Mouse (Mus musculus) neural tube, embryonic 11.5 days (tissue): ENCODE measurements around the gene Pam. TPM values are rescaled to one million over a fixed set of nuclear protein-coding genes. Genes with fewer than 3 reads are reported as not detected.

Source experiments
- ATAC-seq: fragments of 200-750 bp; cut with Nextera tagmentation; 2 replicates; pipeline ENCODE4 v1.8.0; 2017; ENCODE audit warnings: moderate number of reproducible peaks, mild to moderate bottlenecking, moderate TSS enrichment, moderate library complexity; ENCODE audit not compliant: insufficient read depth, low FRiP score, low TSS enrichment
- DNase-seq: peaks from one replicate; pipeline ENCODE4 v3.0.0-alpha.2; 2015; ENCODE audit warnings: low spot score
- H3K27ac ChIP-seq: fragments of 300-500 bp; sonication (generic); 2 replicates; pipeline ENCODE4 v1.5.1; 2014; ENCODE audit warnings: low read depth, mild to moderate bottlenecking, low read length
- H3K27me3 ChIP-seq: fragments of 300-500 bp; sonication (generic); 2 replicates; pipeline ENCODE4 v1.6.1; 2014; ENCODE audit warnings: mild to moderate bottlenecking, low read length, mixed read lengths; ENCODE audit not compliant: control insufficient read depth, insufficient read depth
- H3K36me3 ChIP-seq: fragments of 300-500 bp; sonication (generic); 2 replicates; pipeline ENCODE4 v1.6.1; 2014; ENCODE audit warnings: mild to moderate bottlenecking, low read length, moderate library complexity, mixed read lengths; ENCODE audit not compliant: control insufficient read depth, insufficient read depth
- H3K4me1 ChIP-seq: fragments of 300-500 bp; sonication (generic); 2 replicates; pipeline ENCODE4 v1.6.1; 2014; ENCODE audit warnings: low read length, mixed read lengths; ENCODE audit not compliant: control insufficient read depth, insufficient read depth
- H3K4me2 ChIP-seq: fragments of 300-500 bp; sonication (generic); 2 replicates; pipeline ENCODE4 v1.6.1; 2014; ENCODE audit warnings: low read depth, mild to moderate bottlenecking, moderate library complexity
- H3K4me3 ChIP-seq: fragments of 300-500 bp; sonication (generic); 2 replicates; pipeline ENCODE4 v1.5.1; 2014; ENCODE audit warnings: low read depth, low read length
- H3K9ac ChIP-seq: fragments of 300-500 bp; sonication (generic); 2 replicates; pipeline ENCODE4 v1.6.1; 2014; ENCODE audit warnings: mild to moderate bottlenecking, low read length
- H3K9me3 ChIP-seq: fragments of 300-500 bp; sonication (generic); 2 replicates; pipeline ENCODE4 v1.6.1; 2016; ENCODE audit warnings: low read length; ENCODE audit not compliant: control insufficient read depth
- WGBS: fragments of 180-500 bp; shearing (Covaris S2); extraction: QIAGEN DNeasy Blood & Tissue Kit; methylation state at CpG from one replicate; pipeline ENCODE4 v1.1.7; 2014; 5-methylcytosine and 5-hydroxymethylcytosine counted together
- polyA plus RNA-seq: library from polyadenylated mRNA; unstranded; fragments of >200 nt; fragmentation: Nextera tagmentation; extraction: Ambion mirVana; gene quantifications from 2 replicates; pipeline ENCODE4 v1.2.1, GENCODE M21; 2014

The Pam gene
- polyA plus RNA-seq, 1 experiment from 2014 or later = 18.8 TPM

DNA sequence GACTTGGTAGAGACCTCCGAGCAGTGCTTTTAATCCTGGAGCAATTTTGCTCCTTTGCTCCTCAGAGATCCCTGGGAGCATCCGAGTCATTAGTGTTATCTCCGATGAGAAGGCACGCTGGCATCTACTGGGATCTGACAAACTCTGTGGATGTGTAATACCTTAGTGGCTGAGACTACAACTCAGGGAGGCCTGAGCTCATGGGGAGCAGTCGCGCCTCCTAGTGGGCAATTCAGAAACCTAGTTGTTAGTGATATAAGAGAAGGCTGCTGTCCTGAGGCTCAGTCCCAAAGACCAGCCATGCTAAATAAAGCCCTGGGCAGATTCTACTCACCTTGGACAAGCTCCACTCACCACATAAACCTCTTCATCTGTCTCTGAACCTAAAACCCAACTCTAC lies 23.4 kb downstream of the Pam start:
- Histone ChIP-seq H3K4me3 (no peak overlapping the region), H3K27ac (no peak overlapping the region), H3K9me3 (no peaks in the 10 kb centered on the region), H3K36me3 (no peaks in the 10 kb centered on the region), H3K27me3 (no peaks in the 10 kb centered on the region), H3K4me2 (no peak overlapping the region), H3K9ac (no peak overlapping the region), H3K4me1 (no peaks in the 10 kb centered on the region)
- 61% methylated on average over 6 of the region's 6 CpGs for WGBS
- ATAC-seq (peak; percentile 52; the same call in 1 of the 2 replicates), DNase-seq (peak; percentile 37)

GRCm38 (mm10) chr1:98071436-98071835 lies 24.0 kb downstream of the Pam start:
- Histone ChIP-seq H3K4me1 (no peaks in the 10 kb centered on the region), H3K27ac (no peak overlapping the region), H3K27me3 (no peaks in the 10 kb centered on the region), H3K9me3 (no peaks in the 10 kb centered on the region), H3K9ac (no peak overlapping the region), H3K4me2 (no peak overlapping the region), H3K4me3 (no peak overlapping the region), H3K36me3 (no peaks in the 10 kb centered on the region)
- DNase-seq (no peak), ATAC-seq (no peak)
- WGBS = 89% methylated on average over 9 of the region's 9 CpGs

GRCm38 (mm10) chr1:98070743-98071325 lies 24.6 kb downstream of the Pam start:
- DNase-seq = no peak
- no peak for ATAC-seq
- no peaks in the 10 kb centered on the region for H3K9me3 ChIP-seq
- no peak overlapping the region for H3K27ac ChIP-seq
- no peaks in the 10 kb centered on the region for H3K36me3 ChIP-seq
- WGBS = 75% methylated on average over 5 of the region's 5 CpGs
- no peak overlapping the region for H3K9ac ChIP-seq
- H3K4me3 ChIP-seq = no peak overlapping the region
- H3K27me3 ChIP-seq = no peaks in the 10 kb centered on the region
- H3K4me1 ChIP-seq = no peaks in the 10 kb centered on the region
- no peak overlapping the region for H3K4me2 ChIP-seq

DNA sequence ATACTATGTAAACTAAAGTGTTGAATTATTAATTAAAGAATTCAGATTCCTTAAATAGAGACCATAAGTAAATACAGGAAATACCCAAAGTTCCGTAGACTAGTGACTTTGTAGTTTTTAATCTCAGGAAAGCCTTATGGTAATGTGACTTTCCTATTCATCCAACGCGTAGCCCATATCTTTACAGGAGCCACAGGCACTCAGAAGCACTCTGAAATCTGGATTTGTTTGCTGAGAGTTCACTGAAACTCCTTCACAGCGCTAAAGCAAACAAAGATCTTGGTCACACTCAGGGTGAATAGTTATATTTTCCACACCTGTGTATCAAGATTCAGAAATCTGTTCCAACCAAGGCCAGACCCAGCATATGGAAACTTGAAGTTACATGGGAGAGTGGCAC lies 27.3 kb downstream of the Pam start:
- DNase-seq (no peak), ATAC-seq (no peak)
- Histone ChIP-seq H3K4me3 (no peak overlapping the region), H3K9me3 (no peaks in the 10 kb centered on the region), H3K36me3 (no peaks in the 10 kb centered on the region), H3K9ac (no peak overlapping the region), H3K4me1 (no peaks in the 10 kb centered on the region), H3K27ac (no peak overlapping the region), H3K4me2 (no peak overlapping the region), H3K27me3 (no peaks in the 10 kb centered on the region)
- 95% methylated on average over 4 of the region's 4 CpGs for WGBS

DNA sequence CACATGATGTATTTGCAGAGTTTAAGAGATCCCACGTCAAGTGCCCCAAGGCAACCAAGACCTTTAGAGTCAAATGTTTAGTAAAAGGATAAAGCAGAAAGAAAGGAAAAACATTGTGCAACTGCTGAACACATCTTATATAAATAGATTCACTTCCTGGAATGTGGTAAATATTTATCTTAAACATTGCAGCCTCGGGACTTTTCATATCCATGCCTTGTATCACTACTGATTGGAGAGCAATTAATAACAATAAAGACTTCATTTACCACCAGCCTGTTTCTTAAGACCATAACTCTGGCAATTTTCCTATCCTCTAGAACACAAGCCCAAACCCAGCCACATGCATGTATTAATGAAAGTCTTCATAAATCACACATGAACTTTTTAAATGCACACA lies 33.4 kb downstream of the Pam start:
- Histone ChIP-seq H3K4me3 (no peak overlapping the region), H3K4me1 (no peaks in the 10 kb centered on the region), H3K4me2 (no peak overlapping the region), H3K27me3 (no peaks in the 10 kb centered on the region), H3K9me3 (no peaks in the 10 kb centered on the region), H3K27ac (no peak overlapping the region), H3K36me3 (no peaks in the 10 kb centered on the region), H3K9ac (no peak overlapping the region)
- ATAC-seq = no peak
- WGBS = 73% methylated on average over 2 of the region's 2 CpGs
- no peak for DNase-seq

- H3K4me1 ChIP-seq = no peaks in the 10 kb centered on the region
- H3K27ac ChIP-seq = no peak overlapping the region
- no peaks in the 10 kb centered on the region for H3K9me3 ChIP-seq
- no peak for ATAC-seq
- H3K4me3 ChIP-seq = no peak overlapping the region
- WGBS = 94% methylated on average over 1 of the region's 1 CpGs
- no peak overlapping the region for H3K9ac ChIP-seq
- no peaks in the 10 kb centered on the region for H3K27me3 ChIP-seq
- H3K36me3 ChIP-seq = no peaks in the 10 kb centered on the region
- no peak for DNase-seq
- H3K4me2 ChIP-seq = no peak overlapping the region
Observed at GRCm38 (mm10) chr1:98059401-98059800, 36.0 kb downstream of the Pam start.

DNA sequence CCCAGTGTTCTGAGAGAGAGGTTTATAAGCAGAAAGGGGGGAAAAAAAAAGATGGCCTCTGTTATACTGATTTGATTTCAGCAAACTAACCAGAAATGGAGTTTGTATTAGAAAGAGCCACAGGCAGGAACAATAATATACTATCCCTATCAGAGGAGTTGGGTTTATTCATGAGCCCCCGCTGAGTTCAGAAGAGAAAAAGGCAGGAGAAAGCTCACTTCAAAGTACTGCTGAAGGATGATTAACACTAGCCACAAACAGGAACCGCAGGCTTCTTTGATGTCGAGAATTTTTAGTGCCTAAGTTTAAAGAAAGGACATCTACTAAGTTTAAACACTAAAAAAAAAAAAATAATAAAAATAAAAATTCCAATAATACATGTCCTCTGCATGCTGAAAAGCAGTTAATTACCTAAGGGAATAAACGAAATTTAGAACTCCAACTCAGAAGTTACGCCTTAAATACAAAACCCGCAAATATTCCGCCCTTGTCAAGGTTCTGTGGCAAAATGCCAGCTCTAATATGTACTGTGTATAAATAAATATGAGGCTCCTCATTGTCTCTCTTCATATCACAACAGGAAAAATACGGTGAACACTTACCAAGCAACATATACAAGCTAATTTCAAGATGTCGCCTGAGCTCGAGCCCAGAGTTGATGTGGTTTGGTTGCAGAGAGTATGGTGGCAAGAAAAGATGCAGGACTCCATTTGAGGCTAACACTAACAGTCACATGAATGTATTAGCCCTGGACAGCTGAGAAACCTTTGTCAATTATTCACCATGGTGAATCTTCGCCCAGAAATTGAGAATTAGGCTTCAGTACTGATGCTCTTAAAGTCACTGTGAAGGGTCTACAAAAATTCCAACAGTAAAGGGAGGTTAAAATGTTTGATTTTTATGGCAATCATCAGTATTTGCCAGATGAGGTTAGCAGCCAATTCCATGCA lies 38.2 kb downstream of the Pam start:
- Histone ChIP-seq H3K27me3 (no peaks in the 10 kb centered on the region), H3K36me3 (no peaks in the 10 kb centered on the region), H3K4me3 (no peak overlapping the region), H3K4me2 (no peak overlapping the region), H3K4me1 (no peaks in the 10 kb centered on the region), H3K9me3 (no peaks in the 10 kb centered on the region), H3K27ac (no peak overlapping the region), H3K9ac (no peak overlapping the region)
- ATAC-seq (no peak), DNase-seq (no peak)
- WGBS = 49% methylated on average over 11 of the region's 11 CpGs

GRCm38 (mm10) chr1:98056277-98056676 lies 39.2 kb downstream of the Pam start:
- Histone ChIP-seq H3K4me3 (no peak overlapping the region), H3K36me3 (no peaks in the 10 kb centered on the region), H3K4me2 (no peak overlapping the region), H3K9me3 (no peaks in the 10 kb centered on the region), H3K27ac (no peak overlapping the region), H3K27me3 (no peaks in the 10 kb centered on the region), H3K9ac (no peak overlapping the region), H3K4me1 (no peaks in the 10 kb centered on the region)
- no peak for ATAC-seq
- DNase-seq = no peak
- WGBS = 82% methylated on average over 6 of the region's 6 CpGs

DNA sequence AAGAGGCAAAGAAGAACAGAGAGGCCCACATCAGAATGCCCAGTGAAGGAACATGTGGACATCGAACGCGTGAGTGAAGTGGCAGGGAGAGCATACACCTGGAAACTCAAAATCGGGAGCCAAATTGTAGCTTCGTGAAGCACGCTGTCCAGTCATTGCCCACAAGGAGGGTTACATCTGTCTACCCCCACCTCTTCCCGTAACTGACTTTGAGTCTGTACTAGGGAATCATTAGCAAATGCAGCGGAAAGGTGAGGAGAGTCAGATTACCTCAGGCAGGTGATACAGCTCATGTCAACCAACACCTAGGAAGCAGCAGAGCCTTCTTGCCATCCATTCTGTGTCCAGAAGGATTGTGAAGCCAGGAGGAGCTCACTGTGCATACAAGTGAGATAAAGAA lies 39.9 kb downstream of the Pam start:
- Histone ChIP-seq H3K4me1 (no peaks in the 10 kb centered on the region), H3K4me3 (no peak overlapping the region), H3K9me3 (no peaks in the 10 kb centered on the region), H3K27ac (no peak overlapping the region), H3K36me3 (no peaks in the 10 kb centered on the region), H3K4me2 (no peak overlapping the region), H3K27me3 (no peaks in the 10 kb centered on the region), H3K9ac (no peak overlapping the region)
- 94% methylated on average over 8 of the region's 8 CpGs for WGBS
- DNase-seq (no peak), ATAC-seq (no peak)
